Mouse (Mus musculus) heart, adult 2 months (tissue): ENCODE data around the gene Plcb3.

Experiments used
- CTCF ChIP-seq: fragments of 200-600 bp; IDR thresholded peaks from 2 replicates; pipeline ENCODE4 v1.8.1; 2022; ENCODE audit warnings: antibody characterized with exemption, mild to moderate bottlenecking, moderate library complexity
- POLR2A ChIP-seq: fragments of 200-500 bp; IDR thresholded peaks from 2 replicates; pipeline ENCODE4 v1.6.1; 2011; ENCODE audit warnings: mild to moderate bottlenecking, low read depth, low read length, control low read depth; ENCODE audit not compliant: insufficient read depth

DNA sequence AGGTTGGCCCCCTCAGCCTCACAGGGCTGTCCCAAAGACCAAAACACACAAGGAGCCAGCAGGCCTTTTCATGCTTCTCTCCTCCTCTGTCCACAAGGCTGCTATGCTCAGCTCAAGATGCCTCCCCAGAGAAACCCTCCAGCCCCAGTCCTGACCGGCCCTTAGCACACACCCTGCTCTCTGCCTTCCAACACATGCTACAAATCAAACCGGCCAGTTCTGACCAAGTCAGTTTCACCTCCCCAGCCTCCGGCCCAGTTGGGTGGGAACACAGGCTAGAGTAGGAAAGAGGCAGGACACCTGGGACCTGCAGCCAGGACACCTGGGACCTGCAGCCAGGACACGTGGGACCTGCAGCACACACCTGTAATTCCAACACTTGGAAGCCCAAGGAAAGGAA is 59.8 kb downstream of the Plcb3 start:
- no peak for TF ChIP-seq CTCF
- no peak for TF ChIP-seq POLR2A
